Comparison of ENCODE assay signal across 10 mouse cellular contexts in genomic region chr3:148958714-148959113, GRCm38 (mm10). TPM values are rescaled to one million over a fixed set of nuclear protein-coding genes. Genes with fewer than 3 reads are reported as not detected.
A peak's percentile ranks its signal among the peaks of the same experiment; 100 is the strongest.
DNase-seq lines count a peak whose midpoint lies in the region; ATAC-seq lines count a peak whose summit lies in the region.
"Had no signal": no experiment of that assay in that cellular context is flagged by ENCODE, and none has a peak within 500 bp of the region (broad histone marks: within the 10 kb centered on the region; RNA-seq: fewer than 3 reads in every experiment).

No protein-coding gene starts in this region.

- no peaks in the 10 kb centered on the region for H3K36me3 ChIP-seq in heart, embryonic 14.5 days (ENCODE audit: control insufficient read depth, insufficient read depth, low read length)
- no peaks in the 10 kb centered on the region for H3K36me3 ChIP-seq in midbrain, embryonic 11.5 days (ENCODE audit: control insufficient read depth, insufficient read depth, low read length)
- peaks cover 17% of the 10 kb centered on the region; the same call in 1 of the 2 replicates for H3K36me3 ChIP-seq in midbrain, embryonic 10.5 days
- H3K36me3 ChIP-seq in limb, embryonic 12.5 days, result 0 out of 2 replicates have a peak, but pooled peaks cover 3% of the 10 kb centered on the region
- no peaks in the 10 kb centered on the region for H3K36me3 ChIP-seq in stomach, embryonic 16.5 days (ENCODE audit: control insufficient read depth, insufficient read depth, low read length)

- WGBS in heart, embryonic 14.5 days, result 15% methylated on average over 5 of the region's 5 CpGs
- WGBS in midbrain, embryonic 11.5 days, result 65% methylated on average over 5 of the region's 5 CpGs
- WGBS in midbrain, embryonic 10.5 days, result 78% methylated on average over 5 of the region's 5 CpGs
- 66% methylated on average over 5 of the region's 5 CpGs for WGBS in limb, embryonic 12.5 days
- WGBS in stomach, embryonic 16.5 days, result 54% methylated on average over 5 of the region's 5 CpGs

- no peak for DNase-seq in heart, adult 18-20 months
- DNase-seq in midbrain, embryonic 11.5 days (ENCODE audit: low spot score, missing footprints), result peak; percentile 82
- DNase-seq in midbrain, embryonic 10.5 days (ENCODE audit: low spot score), result no peak
- DNase-seq in adrenal gland, postnatal 10 days, result no peak

- peaks cover 22 to 49% of the 10 kb centered on the region in 2 experiments for H3K4me1 ChIP-seq in heart, embryonic 14.5 days (ENCODE audit: control insufficient read depth in 2 of 2, insufficient read depth in 2 of 2, low read length in 2 of 2)
- H3K4me1 ChIP-seq in midbrain, embryonic 11.5 days (ENCODE audit: control insufficient read depth, insufficient read depth, low read length), result peaks cover 26% of the 10 kb centered on the region
- H3K4me1 ChIP-seq in midbrain, embryonic 10.5 days, result peaks cover 80% of the 10 kb centered on the region
- peaks cover 48% of the 10 kb centered on the region for H3K4me1 ChIP-seq in limb, embryonic 12.5 days (replicated peaks)
- peaks cover 33% of the 10 kb centered on the region for H3K4me1 ChIP-seq in stomach, embryonic 16.5 days (ENCODE audit: control insufficient read depth, insufficient read depth, low read length)

- peak overlapping the region in 1 of 2 experiments; percentile 41; a peak in 3 of 4 replicates for H3K4me3 ChIP-seq in heart, embryonic 14.5 days (ENCODE audit: control insufficient read depth in 1 of 2, insufficient read depth in 1 of 2, low read depth in 1 of 2, low read length in 2 of 2)
- H3K4me3 ChIP-seq in midbrain, embryonic 11.5 days (ENCODE audit: low read depth, low read length), result no peak overlapping the region
- no peak overlapping the region for H3K4me3 ChIP-seq in midbrain, embryonic 10.5 days
- no peak overlapping the region for H3K4me3 ChIP-seq in limb, embryonic 12.5 days (replicated peaks)
- no peak overlapping the region for H3K4me3 ChIP-seq in stomach, embryonic 16.5 days (replicated peaks; ENCODE audit: low read length)

- peak overlapping the region; percentile 67 for H3K9ac ChIP-seq in heart, embryonic 14.5 days (ENCODE audit: low read length)
- H3K9ac ChIP-seq in midbrain, embryonic 11.5 days (ENCODE audit: low read length), result no peak overlapping the region
- H3K9ac ChIP-seq in limb, embryonic 12.5 days (replicated peaks), result no peak overlapping the region
- no peak overlapping the region for H3K9ac ChIP-seq in stomach, embryonic 16.5 days (ENCODE audit: low read length)

- no peaks in the 10 kb centered on the region for H3K27me3 ChIP-seq in heart, embryonic 14.5 days (ENCODE audit: control insufficient read depth, insufficient read depth, low read length)
- H3K27me3 ChIP-seq in midbrain, embryonic 11.5 days (ENCODE audit: control insufficient read depth, insufficient read depth, low read length), result no peaks in the 10 kb centered on the region
- H3K27me3 ChIP-seq in midbrain, embryonic 10.5 days (ENCODE audit: low read depth, poor library complexity, severe bottlenecking), result no peaks in the 10 kb centered on the region
- no peaks in the 10 kb centered on the region for H3K27me3 ChIP-seq in limb, embryonic 12.5 days
- no peaks in the 10 kb centered on the region for H3K27me3 ChIP-seq in stomach, embryonic 16.5 days (ENCODE audit: control insufficient read depth, insufficient read depth, low read length)

- H3K27ac ChIP-seq in heart, embryonic 14.5 days (replicated peaks in 1 of 2; ENCODE audit: control insufficient read depth in 1 of 2, insufficient read depth in 1 of 2, low read depth in 2 of 2, low read length in 2 of 2), result peak overlapping the region; percentile 10 to 26; a peak in 2 of 4 replicates
- no peak overlapping the region for H3K27ac ChIP-seq in midbrain, embryonic 11.5 days (ENCODE audit: low read depth, low read length)
- H3K27ac ChIP-seq in midbrain, embryonic 10.5 days (replicated peaks), result no peak overlapping the region
- no peak overlapping the region for H3K27ac ChIP-seq in limb, embryonic 12.5 days
- no peak overlapping the region for H3K27ac ChIP-seq in stomach, embryonic 16.5 days (ENCODE audit: low read length)
- H3K27ac ChIP-seq: left cerebral cortex, adult 2 months had no signal

- H3K9me3 ChIP-seq in heart, embryonic 14.5 days (ENCODE audit: control insufficient read depth, low read length), result no peaks in the 10 kb centered on the region
- H3K9me3 ChIP-seq in midbrain, embryonic 11.5 days (ENCODE audit: control insufficient read depth, low read length), result no peaks in the 10 kb centered on the region
- H3K9me3 ChIP-seq in midbrain, embryonic 10.5 days (replicated peaks), result no peaks in the 10 kb centered on the region
- H3K9me3 ChIP-seq in limb, embryonic 12.5 days, result no peaks in the 10 kb centered on the region
- H3K9me3 ChIP-seq in stomach, embryonic 16.5 days (replicated peaks; ENCODE audit: control insufficient read depth, low read length), result no peaks in the 10 kb centered on the region

- H3K4me2 ChIP-seq in heart, embryonic 14.5 days (ENCODE audit: low read length), result peak overlapping the region; percentile 76
- H3K4me2 ChIP-seq in midbrain, embryonic 11.5 days, result no peak overlapping the region
- 0 out of 2 replicates have a peak overlapping the region, but pooled peaks have one; percentile 46 for H3K4me2 ChIP-seq in limb, embryonic 12.5 days
- H3K4me2 ChIP-seq in stomach, embryonic 16.5 days (ENCODE audit: low read depth, low read length), result peak overlapping the region; percentile 52

- ATAC-seq in heart, embryonic 14.5 days (ENCODE audit: insufficient number of reproducible peaks, insufficient read depth, low FRiP score, low read depth), result peak; percentile 62; the same call in 1 of the 2 replicates
- ATAC-seq in midbrain, embryonic 11.5 days (ENCODE audit: low FRiP score), result no peak
- no peak for ATAC-seq in limb, embryonic 12.5 days (ENCODE audit: insufficient number of reproducible peaks, insufficient read depth, low FRiP score, low TSS enrichment, low read depth)
- ATAC-seq in stomach, embryonic 16.5 days (ENCODE audit: insufficient read depth, low FRiP score), result no peak
- no peak for ATAC-seq in erythroid progenitor cell, adult 5-6 weeks (replicated peaks; ENCODE audit: low FRiP score, poor library complexity, severe bottlenecking)
- ATAC-seq: activated CD4-positive, CD25-positive, alpha-beta regulatory T cell, adult 4 months had no signal

RNA-seq across cellular contexts. Expression of gene Adgrl2, which starts 31.6 kb away (rescaled TPM):
- polyA plus RNA-seq in heart, embryonic 14.5 days (2014; fragmentation: Nextera tagmentation; extraction: Ambion mirVana), result 47.1 and 49.2 TPM in 2 replicates
- total RNA-seq in heart, adult 18-20 months (2021), result 10 to 100 TPM; 45.9 to 50.0 TPM
- 124 and 131 TPM in 2 replicates for polyA plus RNA-seq in midbrain, embryonic 11.5 days (2014; fragmentation: Nextera tagmentation; extraction: Ambion mirVana)
- polyA plus RNA-seq in midbrain, embryonic 10.5 days (2016; fragmentation: Nextera tagmentation; extraction: Ambion mirVana), result 76.6 and 97.3 TPM in 2 replicates
- 101 and 111 TPM in 2 replicates for polyA plus RNA-seq in limb, embryonic 12.5 days (2016; fragmentation: Nextera tagmentation; extraction: Ambion mirVana)
- polyA plus RNA-seq in stomach, embryonic 16.5 days (2015; fragmentation: Nextera tagmentation; extraction: Ambion mirVana), result 36.7 and 39.6 TPM in 2 replicates
- 10 to 100 TPM; 62.4 to 80.4 TPM for total RNA-seq in adrenal gland, postnatal 10 days (2021)
- 2.2 and 6.7 TPM in 2 replicates for total RNA-seq in erythroid progenitor cell, adult 5-6 weeks (2015; ENCODE audit: low replicate concordance)
- 1.2 and 1.8 TPM in 2 replicates for total RNA-seq in erythroid progenitor cell, adult 5-6 weeks (2017; ENCODE audit: low replicate concordance)

Comparison
In these comparisons a context has a peak if more than half of its experiments do, and no peak if none do; other contexts are left out.
1. H3K27ac ChIP-seq: peak in heart, embryonic 14.5 days (2 of 2); none in midbrain, embryonic 11.5 days (single experiment), midbrain, embryonic 10.5 days (single experiment), limb, embryonic 12.5 days (single experiment) and stomach, embryonic 16.5 days (single experiment).